Mouse (Mus musculus): ENCODE data around the gene Batf3.

DNA sequence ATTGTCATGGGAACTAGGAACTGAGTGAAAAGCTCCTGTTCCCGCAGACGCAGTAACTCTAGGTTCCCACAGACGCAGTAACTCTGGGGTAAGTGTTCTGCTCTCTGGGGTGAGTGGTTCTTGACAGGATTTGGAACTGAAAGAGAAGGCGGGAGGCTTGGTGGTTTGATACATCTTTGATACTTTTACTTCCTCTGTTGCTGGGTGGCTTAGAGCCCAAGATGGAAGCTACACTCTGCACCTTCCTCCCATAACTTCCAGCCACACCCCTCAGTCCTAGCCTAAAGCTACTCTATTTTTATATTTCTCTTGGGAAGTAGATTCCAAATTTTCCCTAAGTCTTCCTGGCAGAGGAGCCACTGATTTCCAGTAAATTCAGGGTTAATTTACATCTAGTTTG is 40.8 kb downstream of the Batf3 start:
- TF ChIP-seq CTCF (IDR thresholded peaks at IDR 0.05; ENCODE audit: low read depth) (no peak), EP300 (IDR thresholded peaks at IDR 0.05; ENCODE audit: low read depth) (no peak)

Data from liver, postnatal 0 days (tissue).